Mouse (Mus musculus) granulocyte monocyte progenitor cell, adult 5-6 weeks (primary cell): Measurements from ENCODE around the gene Cldn11. TPM values are rescaled to one million over a fixed set of nuclear protein-coding genes. Genes with fewer than 3 reads are reported as not detected.
"Not testable (repeated sequence)": the region's sequence is repeated elsewhere in the genome, so short reads cannot be mapped to it uniquely, and the experiment has no call there.

Experiments
- ATAC-seq: replicated peaks from 2 replicates; pipeline ENCODE4 v1.8.0; 2016; ENCODE audit warnings: mild to moderate bottlenecking, moderate TSS enrichment, inconsistent platforms; ENCODE audit not compliant: poor library complexity, severe bottlenecking
- total RNA-seq, 2 experiments: library from RNA; stranded (forward) in 1 of 2; stranded (reverse) in 1 of 2; fragments of 200-712, 200-1000 nt in 1 of 2; fragments of >200 nt in 1 of 2; fragmentation: Nextera tagmentation in 1 of 2; gene quantifications; 2 replicates each; pipeline ENCODE4 v1.2.3; 2014 to 2017

The Cldn11 gene
- not detected in 2 replicates for total RNA-seq (2014; fragmentation: Nextera tagmentation)
- not detected in 2 replicates for total RNA-seq (2017)

GRCm38 (mm10) chr3:31149706-31150105 is at the start of gene Cldn11:
Gene Cldn11 (plus strand): TSS chr3:31149920.
- peak; percentile 44; the same call in 1 of the 2 replicates for ATAC-seq

- ATAC-seq, result no peak
Observed at GRCm38 (mm10) chr3:31100026-31100425, 49.7 kb upstream of the Cldn11 start.

GRCm38 (mm10) chr3:31100802-31101201 is 48.9 kb upstream of the Cldn11 start:
- ATAC-seq, result no peak

GRCm38 (mm10) chr3:31104936-31105335 is 44.8 kb upstream of the Cldn11 start:
- ATAC-seq, result no peak

GRCm38 (mm10) chr3:31106597-31106996 is 43.1 kb upstream of the Cldn11 start:
- ATAC-seq, result peak; percentile 98

DNA sequence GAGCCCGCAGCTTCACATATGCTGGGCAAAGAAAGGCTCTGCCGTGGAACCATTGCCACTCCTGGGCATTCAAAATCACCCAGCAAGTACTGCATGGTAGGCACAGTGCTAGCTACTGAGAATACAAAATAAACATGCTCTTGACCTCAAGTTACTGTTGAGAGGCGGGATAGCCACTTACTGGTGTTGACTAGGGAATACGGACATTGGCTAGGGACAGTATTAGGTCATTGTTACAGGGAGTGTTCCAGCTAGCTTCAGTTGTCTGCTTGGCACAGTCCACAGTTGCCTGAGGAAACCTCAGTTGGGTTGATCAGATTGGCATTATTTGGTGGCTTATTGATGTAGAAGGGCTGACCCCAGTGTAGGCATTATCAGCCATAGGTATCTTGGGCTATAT is 42.0 kb upstream of the Cldn11 start:
- no peak for ATAC-seq

- peak; percentile 55 for ATAC-seq
Observed at GRCm38 (mm10) chr3:31109108-31109507, 40.6 kb upstream of the Cldn11 start.

- no peak for ATAC-seq
Observed at GRCm38 (mm10) chr3:31123098-31123497, 26.6 kb upstream of the Cldn11 start.

GRCm38 (mm10) chr3:31126303-31126702 is 23.4 kb upstream of the Cldn11 start:
- ATAC-seq, result no peak

DNA sequence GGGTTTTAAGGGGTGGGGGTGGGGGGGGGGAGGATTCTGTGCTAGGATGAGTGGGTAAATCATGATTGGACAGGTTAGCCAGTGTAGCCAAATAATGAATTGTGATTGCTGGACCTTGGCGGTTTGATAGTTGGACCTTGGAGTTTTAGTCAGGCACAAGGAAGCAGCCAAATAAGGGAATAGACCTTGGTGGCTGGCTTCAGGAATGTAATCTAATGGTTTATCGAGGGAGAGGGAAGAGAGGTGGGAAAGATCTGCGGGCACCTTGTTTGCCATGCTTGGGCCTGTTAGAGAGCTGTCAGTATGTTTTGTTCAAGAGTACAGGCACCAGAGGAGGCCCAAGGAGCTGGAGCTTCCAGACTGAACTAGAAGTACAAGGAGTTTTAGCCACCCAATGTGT is 22.9 kb upstream of the Cldn11 start:
- no peak for ATAC-seq

DNA sequence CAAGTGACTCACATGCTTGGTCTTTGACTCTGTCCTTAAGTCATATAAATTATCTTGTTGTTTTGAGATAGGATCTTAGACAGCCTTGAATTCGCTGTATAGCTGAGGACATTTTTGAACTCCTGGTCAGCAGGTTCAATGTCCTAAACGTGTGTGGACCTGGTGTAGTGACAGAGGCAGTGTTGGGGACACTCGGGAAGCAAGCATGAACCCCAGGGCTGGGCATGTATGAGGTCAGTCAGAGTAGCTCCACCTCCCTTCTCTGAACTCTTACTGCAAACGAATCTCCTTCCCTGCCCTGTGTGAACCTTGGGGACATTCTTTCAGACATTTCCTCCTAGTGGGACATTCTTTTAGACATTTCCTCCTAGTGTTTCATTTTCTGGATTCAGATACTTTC is 20.0 kb upstream of the Cldn11 start:
- ATAC-seq, result no peak

- ATAC-seq, result no peak; the same call in 1 of the 2 replicates
Observed at GRCm38 (mm10) chr3:31133664-31134063, 16.1 kb upstream of the Cldn11 start.

DNA sequence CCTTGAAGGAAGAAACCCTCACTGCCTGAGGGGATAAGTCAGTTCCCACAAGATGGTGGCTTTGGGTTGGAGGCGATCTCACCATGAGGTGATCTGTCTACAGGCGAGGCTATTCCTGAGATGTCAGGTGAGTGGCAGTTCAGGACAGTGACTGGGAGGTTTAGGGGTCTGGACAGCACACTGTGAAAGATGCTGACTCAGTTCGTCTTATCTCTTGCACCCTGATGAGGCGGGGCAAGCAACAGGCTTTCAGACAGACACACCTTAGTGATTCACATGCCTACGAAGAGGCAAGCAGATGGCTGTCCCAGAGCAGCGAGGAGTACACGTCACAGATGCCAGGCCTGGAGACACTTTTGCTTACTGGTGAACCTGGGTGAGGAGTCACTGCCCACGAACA is 15.5 kb upstream of the Cldn11 start:
- no peak; the same call in 1 of the 2 replicates for ATAC-seq

DNA sequence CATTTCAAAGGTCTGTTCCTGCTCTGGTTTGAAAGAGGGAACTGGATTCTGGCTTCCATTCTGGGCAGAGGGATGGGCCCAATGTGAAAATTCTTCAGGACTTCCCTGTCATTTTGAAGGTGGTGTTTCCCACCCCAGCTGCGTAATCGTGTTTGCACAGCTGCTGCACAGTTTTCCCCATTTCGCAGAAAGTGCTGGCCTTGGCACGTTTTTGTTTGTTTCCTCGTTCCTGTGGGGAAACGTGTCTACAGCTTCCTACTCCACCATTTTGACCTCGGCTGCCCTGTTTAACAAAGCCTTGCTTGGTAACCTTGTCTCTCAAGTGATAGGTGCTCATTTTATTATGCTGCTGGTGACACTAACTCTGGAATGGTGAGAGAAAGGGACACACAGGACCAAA is 15.0 kb upstream of the Cldn11 start:
- no peak for ATAC-seq

GRCm38 (mm10) chr3:31136591-31136990 is 13.1 kb upstream of the Cldn11 start:
- not testable (repeated sequence) for ATAC-seq

DNA sequence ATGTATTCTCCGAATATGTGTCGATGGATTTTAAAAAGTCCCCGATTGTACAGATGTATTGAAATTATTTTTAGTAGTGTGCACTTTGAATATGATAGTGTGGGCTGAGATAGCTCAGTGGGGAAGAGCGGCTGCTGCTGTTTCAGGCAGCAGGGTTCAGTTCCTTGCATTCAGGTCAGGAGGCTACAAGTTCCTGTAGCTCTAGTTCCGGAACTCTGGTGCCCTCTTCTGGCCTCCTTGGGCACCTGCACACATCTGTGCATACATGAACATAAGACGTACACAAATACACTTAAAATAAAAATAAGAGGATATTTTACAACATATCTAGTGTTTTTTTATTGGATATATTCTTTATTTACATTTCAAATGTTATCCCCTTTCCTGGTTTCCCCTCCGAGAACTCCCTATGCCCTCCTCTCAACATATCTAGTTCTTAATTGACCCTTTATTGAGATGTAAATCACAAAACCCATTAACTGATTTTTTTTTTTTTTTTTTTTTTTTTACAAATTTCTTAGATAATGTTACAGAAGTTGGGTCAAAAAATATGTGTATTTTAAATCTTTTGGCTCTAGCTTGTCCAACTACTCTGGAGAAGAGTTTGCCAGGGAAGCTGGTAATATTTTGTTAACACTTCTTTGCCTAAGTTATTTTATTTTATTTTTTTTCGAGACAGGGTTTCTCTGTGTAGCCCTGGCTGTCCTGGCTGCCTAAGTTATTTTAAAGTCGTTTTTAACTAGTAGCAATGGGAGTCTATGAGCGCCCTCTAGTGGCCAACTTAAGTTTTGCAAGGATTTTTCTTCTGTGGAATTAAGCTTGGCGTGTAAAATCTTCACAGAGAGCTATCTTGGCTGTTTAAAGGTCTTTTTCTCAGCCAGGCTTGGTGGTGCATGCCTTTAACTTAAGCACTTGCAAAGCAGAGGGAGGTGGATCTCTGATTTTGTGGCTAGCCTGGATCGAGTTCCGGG is 11.0 kb upstream of the Cldn11 start:
- ATAC-seq, result peak; percentile 73

- ATAC-seq, result no peak
Observed at GRCm38 (mm10) chr3:31141621-31142020, 8.1 kb upstream of the Cldn11 start.

DNA sequence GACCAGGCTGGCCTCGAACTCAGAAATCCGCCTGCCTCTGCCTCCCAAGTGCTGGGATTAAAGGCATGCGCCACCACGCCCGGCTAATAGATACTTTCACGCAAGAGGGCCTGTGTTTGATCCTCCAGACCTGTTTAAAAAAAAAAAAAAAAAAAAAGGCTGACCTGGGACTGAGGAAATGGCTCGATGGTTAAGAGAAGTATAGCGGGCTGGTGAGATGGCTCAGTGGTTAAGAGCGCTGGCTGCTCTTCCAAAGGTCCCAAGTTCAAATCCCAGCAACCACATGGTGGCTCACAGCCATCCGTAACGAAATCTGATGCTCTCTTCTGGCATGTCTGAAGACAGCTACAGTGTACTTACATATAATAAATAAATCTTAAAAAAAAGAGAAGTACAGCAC is 4.5 kb upstream of the Cldn11 start:
- not testable (repeated sequence) for ATAC-seq

DNA sequence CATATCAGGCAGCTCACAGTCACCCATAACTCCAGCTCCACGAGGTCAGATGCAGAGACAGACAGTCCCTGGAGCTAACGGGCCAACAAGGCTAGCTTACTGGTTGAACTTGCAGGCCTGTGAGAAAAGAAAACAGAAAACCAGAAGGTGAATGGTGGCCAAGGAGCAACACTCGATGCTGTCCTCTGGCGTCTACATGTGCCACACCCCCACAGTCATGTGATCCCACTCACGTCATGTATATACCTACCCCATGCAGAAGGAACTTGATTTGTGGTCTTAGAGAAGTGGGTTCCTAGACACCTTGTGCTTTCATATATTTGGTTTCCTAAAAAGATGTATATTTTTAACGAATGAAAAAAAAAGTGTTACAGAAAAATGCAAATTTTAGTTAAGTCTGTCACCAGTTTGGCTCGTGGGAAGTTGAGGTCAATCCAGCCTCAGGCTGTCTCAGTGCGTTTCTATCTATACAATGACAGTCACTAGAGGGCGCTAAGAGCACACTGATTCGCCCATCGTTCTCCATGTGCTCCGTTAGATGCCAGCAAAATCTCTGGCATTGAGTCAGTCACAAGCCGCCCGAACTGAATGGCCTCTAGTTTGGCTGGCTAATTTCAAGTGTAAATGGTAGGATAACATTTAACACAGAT is 4.0 kb upstream of the Cldn11 start:
- peak; percentile 91 for ATAC-seq

GRCm38 (mm10) chr3:31148595-31148994 is 1.1 kb upstream of the Cldn11 start:
- ATAC-seq, result no peak

DNA sequence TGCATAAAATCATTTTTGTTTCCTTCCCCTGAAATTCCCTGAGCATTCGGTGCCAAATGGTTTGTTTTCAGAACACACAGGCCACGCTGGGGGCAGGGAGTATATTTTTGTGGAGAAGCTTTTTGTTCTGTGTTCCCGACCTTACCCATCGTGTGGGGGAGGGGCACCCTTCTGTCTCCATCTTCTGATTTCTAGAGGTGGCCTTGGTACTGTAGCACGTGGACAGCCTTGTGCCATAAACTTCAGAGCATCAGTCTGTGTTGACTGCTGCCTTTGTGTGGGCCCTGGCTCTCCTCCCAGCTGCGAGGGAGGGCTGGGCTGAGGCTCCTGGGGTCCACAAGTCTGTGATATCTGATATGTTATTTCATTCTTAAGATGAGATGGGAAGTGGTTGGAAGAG is 2.4 kb downstream of the Cldn11 start:
- no peak for ATAC-seq
